Mouse (Mus musculus): Measurements from ENCODE around the gene Gm10409.
"Not testable (repeated sequence)": the region's sequence is repeated elsewhere in the genome, so short reads cannot be mapped to it uniquely, and the experiment has no call there.

The Gm10409 gene

DNA sequence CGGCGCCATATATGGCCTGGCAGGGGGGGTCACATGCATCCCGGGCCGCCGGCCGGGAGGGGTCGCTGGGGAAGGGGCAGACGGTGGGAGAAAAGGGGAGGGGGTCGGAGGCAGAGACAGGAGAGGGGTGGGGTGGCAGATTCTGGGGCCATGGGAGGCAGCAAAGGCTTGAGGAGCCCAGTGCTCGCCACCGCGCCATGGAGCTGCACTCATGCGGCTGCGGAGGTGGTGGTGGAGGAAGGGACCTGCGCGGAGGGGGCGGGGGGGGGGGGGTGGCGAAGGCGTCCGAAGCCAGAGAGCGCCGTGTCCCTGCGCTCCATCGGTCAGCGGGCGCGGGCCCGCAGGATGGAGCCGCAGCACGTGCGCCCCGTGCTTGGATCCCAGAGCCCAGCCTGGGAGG, at the start of gene Gm10409:
TSS of gene Gm10409 (plus strand) at position 301 of the 400 bp plus-strand sequence.
- DNase-seq, result not testable (repeated sequence)

DNA sequence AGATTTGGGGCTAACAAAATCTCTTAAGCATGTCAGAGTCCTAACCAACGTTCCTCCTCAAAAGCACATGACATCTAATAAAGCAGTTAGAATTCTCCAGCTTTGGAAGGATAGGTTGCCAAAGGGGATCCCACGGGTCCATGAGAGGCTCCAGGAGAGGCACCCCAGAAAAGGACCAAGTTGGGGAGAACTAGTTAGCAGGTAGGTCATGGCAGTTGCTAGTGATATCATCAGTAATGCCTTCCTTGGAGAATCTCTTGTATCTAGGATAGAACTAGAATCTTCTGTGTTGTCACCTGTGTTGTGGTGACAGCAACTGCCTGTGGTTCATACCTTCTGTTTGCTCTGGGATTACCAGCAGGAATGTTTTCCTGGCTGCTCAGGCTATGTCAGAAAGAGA, 17.6 kb upstream of the Gm10409 start, which contains the start of gene Gm10413:
TSS of gene Gm10413 (plus strand) at position 301 of the 400 bp plus-strand sequence.
- DNase-seq, result not testable (repeated sequence)

DNA sequence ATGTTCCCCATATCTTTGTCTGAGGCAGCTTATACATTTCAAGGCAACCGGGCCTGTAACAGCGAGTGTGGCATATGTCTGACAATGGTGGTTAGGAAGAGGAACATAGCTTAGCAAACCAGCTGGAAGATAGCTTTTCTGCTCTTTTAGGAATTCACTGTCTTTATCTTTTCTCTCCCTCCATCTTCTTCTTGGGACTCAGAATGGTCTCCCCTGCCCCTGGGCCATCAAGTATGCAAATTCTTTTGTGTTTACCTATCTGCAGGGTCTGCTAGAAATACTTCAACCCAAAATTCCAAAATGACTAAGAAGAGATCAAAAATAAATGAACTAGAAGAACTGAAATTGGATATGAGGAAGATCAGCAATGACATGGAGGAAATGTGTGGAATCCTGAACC, 15.4 kb downstream of the Gm10409 start, which contains the start of gene Gm3005:
TSS of gene Gm3005 (plus strand) at position 301 of the 400 bp plus-strand sequence.
- not testable (repeated sequence) for DNase-seq

DNA sequence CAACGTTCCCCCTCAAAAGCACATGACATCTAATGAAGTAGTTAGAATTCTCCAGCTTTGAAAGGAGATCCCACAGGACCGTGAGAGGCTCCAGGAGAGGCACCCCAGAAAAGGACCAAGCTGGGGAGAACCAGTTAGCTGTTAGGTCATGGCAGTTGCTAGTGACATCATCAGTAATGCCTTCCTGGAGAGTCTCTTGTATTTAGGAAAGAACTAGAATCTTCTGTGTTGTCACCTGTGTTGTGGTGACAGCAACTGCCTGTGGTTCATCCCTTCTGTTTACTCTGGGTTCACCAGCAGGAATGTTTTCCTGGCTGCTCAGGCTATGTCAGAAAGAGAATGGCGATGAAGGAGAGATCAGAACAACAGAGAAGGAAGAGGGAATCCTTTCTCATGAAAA, 36.7 kb downstream of the Gm10409 start, which contains the start of gene Gm10408:
TSS of gene Gm10408 (plus strand) at position 301 of the 400 bp plus-strand sequence.
- not testable (repeated sequence) for DNase-seq

Data from lung, adult 18-20 months (tissue).